Mouse (Mus musculus): ENCODE data around the gene 1700029I15Rik. TPM values are rescaled to one million over a fixed set of nuclear protein-coding genes. Genes with fewer than 3 reads are reported as not detected.

1700029I15Rik gene
- polyA plus RNA-seq, 1 experiment from 2014 or later, result 1.8 TPM

- H3K9ac ChIP-seq (ENCODE audit: low read length), result no peak overlapping the region
- H3K27me3 ChIP-seq (ENCODE audit: control insufficient read depth, insufficient read depth, low read length), result peaks cover 1% of the 10 kb centered on the region; the same call in 1 of the 2 replicates
- peaks cover 12% of the 10 kb centered on the region for H3K4me1 ChIP-seq (ENCODE audit: control insufficient read depth, insufficient read depth, low read length)
- H3K9me3 ChIP-seq (replicated peaks; ENCODE audit: control insufficient read depth, low read length), result no peaks in the 10 kb centered on the region
- WGBS, result 88% methylated on average over 7 of the region's 7 CpGs
- no peak overlapping the region for H3K4me2 ChIP-seq (ENCODE audit: low read depth, low read length)
- no peak overlapping the region for H3K4me3 ChIP-seq (ENCODE audit: low read length)
- H3K27ac ChIP-seq (ENCODE audit: low read length), result no peak overlapping the region
- H3K36me3 ChIP-seq (ENCODE audit: control insufficient read depth, insufficient read depth), result peaks cover 10% of the 10 kb centered on the region; the same call in 1 of the 2 replicates
- no peak for ATAC-seq (replicated peaks; ENCODE audit: extremely low read depth, insufficient read depth, low FRiP score)
Measured at GRCm38 (mm10) chr2:92377320-92377719, 5.0 kb upstream of the 1700029I15Rik start.

- H3K27me3 ChIP-seq (ENCODE audit: control insufficient read depth, insufficient read depth, low read length), result no peaks in the 10 kb centered on the region
- H3K36me3 ChIP-seq (ENCODE audit: control insufficient read depth, insufficient read depth), result peaks cover 10% of the 10 kb centered on the region; the same call in 1 of the 2 replicates
- no peak overlapping the region for H3K4me2 ChIP-seq (ENCODE audit: low read depth, low read length)
- ATAC-seq (replicated peaks; ENCODE audit: extremely low read depth, insufficient read depth, low FRiP score), result no peak
- H3K9me3 ChIP-seq (replicated peaks; ENCODE audit: control insufficient read depth, low read length), result no peaks in the 10 kb centered on the region
- H3K4me3 ChIP-seq (ENCODE audit: low read length), result no peak overlapping the region
- 80% methylated on average over 17 of the region's 17 CpGs for WGBS
- H3K9ac ChIP-seq (ENCODE audit: low read length), result no peak overlapping the region
- H3K27ac ChIP-seq (ENCODE audit: low read length), result no peak overlapping the region
- peaks cover 8% of the 10 kb centered on the region for H3K4me1 ChIP-seq (ENCODE audit: control insufficient read depth, insufficient read depth, low read length)
Measured at GRCm38 (mm10) chr2:92379783-92380494, 2.4 kb upstream of the 1700029I15Rik start.

DNA sequence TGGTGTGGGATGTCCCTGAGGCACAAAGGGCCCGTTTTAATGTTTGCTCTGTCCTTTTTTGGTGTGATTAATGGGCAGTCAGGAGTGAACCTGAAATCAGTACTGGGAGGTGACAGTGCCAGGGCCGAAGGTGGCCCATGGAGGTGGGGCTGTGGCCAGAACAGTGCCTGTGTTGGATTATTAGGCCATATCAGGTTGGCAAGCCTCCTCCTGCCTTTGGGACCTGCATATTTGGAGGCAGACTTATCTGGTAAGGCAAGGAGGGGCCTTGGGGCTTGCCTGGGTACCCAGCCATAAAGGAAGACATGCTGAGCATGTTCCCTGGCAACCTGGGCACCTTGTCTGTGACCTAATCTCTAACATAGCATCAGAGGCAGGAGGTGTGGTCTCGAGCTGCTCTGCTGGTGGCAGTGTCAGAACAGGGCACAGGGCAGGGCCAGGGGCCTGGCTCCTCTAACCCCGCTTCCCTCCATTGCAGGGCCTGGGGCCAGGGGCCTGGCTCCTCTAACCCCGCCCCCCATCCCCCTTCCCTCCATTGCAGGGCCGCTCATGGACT is 1.8 kb upstream of the 1700029I15Rik start:
- ATAC-seq (replicated peaks; ENCODE audit: extremely low read depth, insufficient read depth, low FRiP score), result no peak
- H3K27me3 ChIP-seq (ENCODE audit: control insufficient read depth, insufficient read depth, low read length), result no peaks in the 10 kb centered on the region
- no peak overlapping the region for H3K9ac ChIP-seq (ENCODE audit: low read length)
- H3K4me3 ChIP-seq (ENCODE audit: low read length), result no peak overlapping the region
- H3K36me3 ChIP-seq (ENCODE audit: control insufficient read depth, insufficient read depth), result peaks cover 10% of the 10 kb centered on the region; the same call in 1 of the 2 replicates
- H3K27ac ChIP-seq (ENCODE audit: low read length), result no peak overlapping the region
- WGBS, result 75% methylated on average over 6 of the region's 6 CpGs
- H3K4me2 ChIP-seq (ENCODE audit: low read depth, low read length), result no peak overlapping the region
- peaks cover 8% of the 10 kb centered on the region for H3K4me1 ChIP-seq (ENCODE audit: control insufficient read depth, insufficient read depth, low read length)
- no peaks in the 10 kb centered on the region for H3K9me3 ChIP-seq (replicated peaks; ENCODE audit: control insufficient read depth, low read length)

GRCm38 (mm10) chr2:92381161-92381560 is 1.2 kb upstream of the 1700029I15Rik start:
- H3K27ac ChIP-seq (ENCODE audit: low read length), result no peak overlapping the region
- no peak overlapping the region for H3K4me2 ChIP-seq (ENCODE audit: low read depth, low read length)
- WGBS, result 82% methylated on average over 5 of the region's 5 CpGs
- ATAC-seq (replicated peaks; ENCODE audit: extremely low read depth, insufficient read depth, low FRiP score), result no peak
- H3K9ac ChIP-seq (ENCODE audit: low read length), result no peak overlapping the region
- peaks cover 10% of the 10 kb centered on the region; the same call in 1 of the 2 replicates for H3K36me3 ChIP-seq (ENCODE audit: control insufficient read depth, insufficient read depth)
- no peaks in the 10 kb centered on the region for H3K27me3 ChIP-seq (ENCODE audit: control insufficient read depth, insufficient read depth, low read length)
- H3K4me1 ChIP-seq (ENCODE audit: control insufficient read depth, insufficient read depth, low read length), result peaks cover 3% of the 10 kb centered on the region
- H3K4me3 ChIP-seq (ENCODE audit: low read length), result no peak overlapping the region
- no peaks in the 10 kb centered on the region for H3K9me3 ChIP-seq (replicated peaks; ENCODE audit: control insufficient read depth, low read length)

GRCm38 (mm10) chr2:92382759-92383158 is 421 bp downstream of the 1700029I15Rik start:
- peaks cover 10% of the 10 kb centered on the region; the same call in 1 of the 2 replicates for H3K36me3 ChIP-seq (ENCODE audit: control insufficient read depth, insufficient read depth)

GRCm38 (mm10) chr2:92384101-92384500 is 1.8 kb downstream of the 1700029I15Rik start:
- Histone ChIP-seq H3K9me3 (replicated peaks; ENCODE audit: control insufficient read depth, low read length) (no peaks in the 10 kb centered on the region), H3K36me3 (ENCODE audit: control insufficient read depth, insufficient read depth) (0 out of 2 replicates have a peak, but pooled peaks cover 5% of the 10 kb centered on the region), H3K4me2 (ENCODE audit: low read depth, low read length) (no peak overlapping the region), H3K4me1 (ENCODE audit: control insufficient read depth, insufficient read depth, low read length) (peaks cover 8% of the 10 kb centered on the region), H3K27me3 (ENCODE audit: control insufficient read depth, insufficient read depth, low read length) (0 out of 2 replicates have a peak, but pooled peaks cover 4% of the 10 kb centered on the region), H3K4me3 (ENCODE audit: low read length) (no peak overlapping the region), H3K9ac (ENCODE audit: low read length) (no peak overlapping the region), H3K27ac (ENCODE audit: low read length) (no peak overlapping the region)
- WGBS, result 74% methylated on average over 4 of the region's 4 CpGs
- ATAC-seq (replicated peaks; ENCODE audit: extremely low read depth, insufficient read depth, low FRiP score), result no peak

More at GRCm38 (mm10) chr2:92382759-92383158, 421 bp downstream of the 1700029I15Rik start:
- H3K4me2 ChIP-seq (ENCODE audit: low read depth, low read length), result no peak overlapping the region
- H3K27me3 ChIP-seq (ENCODE audit: control insufficient read depth, insufficient read depth, low read length), result 0 out of 2 replicates have a peak, but pooled peaks cover 3% of the 10 kb centered on the region
- no peak overlapping the region for H3K27ac ChIP-seq (ENCODE audit: low read length)
- no peak overlapping the region for H3K9ac ChIP-seq (ENCODE audit: low read length)
- no peak overlapping the region for H3K4me3 ChIP-seq (ENCODE audit: low read length)
- H3K4me1 ChIP-seq (ENCODE audit: control insufficient read depth, insufficient read depth, low read length), result no peaks in the 10 kb centered on the region
- WGBS, result 85% methylated on average over 4 of the region's 4 CpGs
- H3K9me3 ChIP-seq (replicated peaks; ENCODE audit: control insufficient read depth, low read length), result no peaks in the 10 kb centered on the region
- no peak for ATAC-seq (replicated peaks; ENCODE audit: extremely low read depth, insufficient read depth, low FRiP score)

DNA sequence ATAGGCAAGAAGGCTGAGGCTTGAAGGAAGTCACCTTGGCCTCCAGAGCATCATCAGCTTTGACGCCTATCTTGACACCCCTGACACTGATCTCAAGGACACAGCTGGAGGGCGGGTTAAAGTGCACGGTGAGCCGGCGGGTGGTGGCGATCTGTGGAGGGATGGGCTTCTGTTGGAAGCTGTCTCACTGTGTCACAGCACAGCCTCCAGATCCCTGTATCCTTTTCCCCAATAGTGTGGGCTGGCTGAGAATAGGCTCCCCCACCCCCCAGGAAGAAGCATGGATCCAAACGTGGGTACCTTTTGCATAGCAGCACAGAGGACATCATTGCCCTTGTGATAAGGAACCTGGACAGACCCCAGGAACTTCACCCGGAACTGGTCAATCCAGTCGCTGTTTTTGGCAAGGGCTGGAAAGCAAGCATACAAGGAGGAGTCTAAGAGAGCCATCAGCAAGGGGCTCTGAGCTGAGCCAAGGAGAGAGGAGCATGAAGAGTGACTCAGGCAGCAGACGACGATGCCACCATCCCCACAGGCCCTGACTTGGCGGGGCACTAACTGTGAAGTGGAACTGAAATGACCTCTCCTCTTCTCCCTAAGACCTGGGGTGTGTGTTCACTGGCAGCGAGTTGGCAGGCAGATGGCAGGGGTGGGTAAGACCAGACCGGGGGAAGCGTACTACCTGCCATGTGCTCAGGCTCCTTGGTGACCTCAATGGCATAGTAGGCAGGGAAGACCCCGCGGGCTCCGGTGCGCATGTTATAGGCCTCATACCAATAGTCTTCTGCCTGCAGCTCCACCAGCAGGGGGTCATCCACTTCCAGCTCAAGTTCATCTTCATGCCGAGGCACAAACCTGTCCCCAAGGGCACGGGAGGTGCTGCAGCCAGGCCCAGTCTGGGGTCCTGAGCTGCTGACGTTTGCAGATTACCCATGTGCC is 3.0 kb downstream of the 1700029I15Rik start:
- no peak overlapping the region for H3K9ac ChIP-seq (ENCODE audit: low read length)
- H3K9me3 ChIP-seq (replicated peaks; ENCODE audit: control insufficient read depth, low read length), result no peaks in the 10 kb centered on the region
- H3K4me3 ChIP-seq (ENCODE audit: low read length), result no peak overlapping the region
- H3K4me2 ChIP-seq (ENCODE audit: low read depth, low read length), result no peak overlapping the region
- H3K36me3 ChIP-seq (ENCODE audit: control insufficient read depth, insufficient read depth), result 0 out of 2 replicates have a peak, but pooled peaks cover 3% of the 10 kb centered on the region
- H3K27me3 ChIP-seq (ENCODE audit: control insufficient read depth, insufficient read depth, low read length), result 0 out of 2 replicates have a peak, but pooled peaks cover 4% of the 10 kb centered on the region
- WGBS, result 66% methylated on average over 22 of the region's 22 CpGs
- no peak overlapping the region for H3K27ac ChIP-seq (ENCODE audit: low read length)
- peaks cover 14% of the 10 kb centered on the region for H3K4me1 ChIP-seq (ENCODE audit: control insufficient read depth, insufficient read depth, low read length)
- no peak for ATAC-seq (replicated peaks; ENCODE audit: extremely low read depth, insufficient read depth, low FRiP score)

DNA sequence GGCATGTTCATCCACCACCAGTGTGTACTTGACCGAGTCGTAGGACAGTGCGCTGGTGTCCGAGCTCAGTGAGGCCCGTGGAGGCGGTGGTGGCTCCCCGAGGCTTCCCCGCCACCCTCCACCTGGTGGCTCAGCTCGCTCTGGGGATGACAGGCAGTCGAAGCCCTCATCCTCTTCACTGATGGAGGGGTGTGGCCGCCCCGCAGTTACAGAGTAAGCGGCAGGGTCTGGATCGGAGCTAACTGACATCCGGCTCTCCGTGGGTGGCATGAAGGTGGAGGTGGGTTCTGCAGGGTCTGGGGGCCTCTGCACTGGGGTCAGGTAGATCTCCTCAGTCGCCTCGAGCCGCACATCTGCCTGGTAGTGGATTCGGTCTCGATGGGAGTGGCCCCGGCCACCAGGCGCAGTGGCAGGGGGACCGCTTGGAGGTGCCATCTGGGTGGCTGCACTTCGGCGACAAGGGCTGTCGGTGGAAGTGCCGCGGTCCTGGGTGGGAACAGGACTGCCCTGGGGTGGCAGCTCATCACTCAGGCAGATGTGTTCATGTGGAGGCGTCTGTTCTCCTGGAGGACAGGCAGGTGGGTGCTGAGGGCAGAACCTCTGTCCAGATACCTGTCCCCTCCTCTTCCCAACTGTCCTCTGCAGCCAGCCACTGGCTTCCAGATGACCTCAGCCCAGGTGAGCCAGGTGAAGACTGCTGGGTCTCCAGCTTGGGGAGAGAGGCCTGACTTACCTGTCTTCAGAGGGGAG is 4.7 kb downstream of the 1700029I15Rik start:
- no peak for ATAC-seq (replicated peaks; ENCODE audit: extremely low read depth, insufficient read depth, low FRiP score)
- WGBS, result 89% methylated on average over 30 of the region's 30 CpGs
- Histone ChIP-seq H3K4me3 (ENCODE audit: low read length) (no peak overlapping the region), H3K27me3 (ENCODE audit: control insufficient read depth, insufficient read depth, low read length) (peaks cover 6% of the 10 kb centered on the region; the same call in 1 of the 2 replicates), H3K27ac (ENCODE audit: low read length) (no peak overlapping the region), H3K4me1 (ENCODE audit: control insufficient read depth, insufficient read depth, low read length) (peaks cover 19% of the 10 kb centered on the region), H3K9ac (ENCODE audit: low read length) (no peak overlapping the region), H3K9me3 (replicated peaks; ENCODE audit: control insufficient read depth, low read length) (no peaks in the 10 kb centered on the region), H3K36me3 (ENCODE audit: control insufficient read depth, insufficient read depth) (no peaks in the 10 kb centered on the region), H3K4me2 (ENCODE audit: low read depth, low read length) (no peak overlapping the region)
